Mouse (Mus musculus): ENCODE data around the gene Gsg1l. TPM values are rescaled to one million over a fixed set of nuclear protein-coding genes. Genes with fewer than 3 reads are reported as not detected.

The Gsg1l gene
- polyA plus RNA-seq, 1 experiment: not detected

- Histone ChIP-seq H3K36me3 (ENCODE audit: control insufficient read depth, insufficient read depth, low read length, poor library complexity, severe bottlenecking) (no peaks in the 10 kb centered on the region), H3K4me3 (ENCODE audit: low read depth, low read length) (no peak overlapping the region), H3K27me3 (ENCODE audit: control insufficient read depth, insufficient read depth, low read length, poor library complexity, severe bottlenecking) (no peaks in the 10 kb centered on the region), H3K4me1 (ENCODE audit: control insufficient read depth, insufficient read depth, low read length) (no peaks in the 10 kb centered on the region), H3K9me3 (replicated peaks; ENCODE audit: control insufficient read depth, insufficient read depth, low read length, poor library complexity, severe bottlenecking) (no peaks in the 10 kb centered on the region), H3K27ac (ENCODE audit: insufficient read depth, low read length) (no peak overlapping the region), H3K9ac (ENCODE audit: low read depth, poor library complexity, severe bottlenecking) (no peak overlapping the region)
- no peak for TF ChIP-seq CTCF (IDR thresholded peaks at IDR 0.05; ENCODE audit: low read depth, low read length)
- TF ChIP-seq EP300 (IDR thresholded peaks at IDR 0.05; ENCODE audit: insufficient read depth, low read depth, low read length): no peak
- no peak for TF ChIP-seq POLR2A (IDR thresholded peaks at IDR 0.05; ENCODE audit: insufficient read depth, low read length)
Measured at GRCm38 (mm10) chr7:125972174-125972672, 110.0 kb downstream of the Gsg1l start.

GRCm38 (mm10) chr7:125969076-125969475, 113.1 kb downstream of the Gsg1l start:
- Histone ChIP-seq H3K9ac (ENCODE audit: low read depth, poor library complexity, severe bottlenecking) (no peak overlapping the region), H3K9me3 (replicated peaks; ENCODE audit: control insufficient read depth, insufficient read depth, low read length, poor library complexity, severe bottlenecking) (no peaks in the 10 kb centered on the region), H3K4me1 (ENCODE audit: control insufficient read depth, insufficient read depth, low read length) (no peaks in the 10 kb centered on the region), H3K4me3 (ENCODE audit: low read depth, low read length) (no peak overlapping the region), H3K27ac (ENCODE audit: insufficient read depth, low read length) (no peak overlapping the region), H3K36me3 (ENCODE audit: control insufficient read depth, insufficient read depth, low read length, poor library complexity, severe bottlenecking) (no peaks in the 10 kb centered on the region), H3K27me3 (ENCODE audit: control insufficient read depth, insufficient read depth, low read length, poor library complexity, severe bottlenecking) (no peaks in the 10 kb centered on the region)
- TF ChIP-seq POLR2A (IDR thresholded peaks at IDR 0.05; ENCODE audit: insufficient read depth, low read length): no peak
- no peak for TF ChIP-seq CTCF (IDR thresholded peaks at IDR 0.05; ENCODE audit: low read depth, low read length)
- no peak for TF ChIP-seq EP300 (IDR thresholded peaks at IDR 0.05; ENCODE audit: insufficient read depth, low read depth, low read length)

DNA sequence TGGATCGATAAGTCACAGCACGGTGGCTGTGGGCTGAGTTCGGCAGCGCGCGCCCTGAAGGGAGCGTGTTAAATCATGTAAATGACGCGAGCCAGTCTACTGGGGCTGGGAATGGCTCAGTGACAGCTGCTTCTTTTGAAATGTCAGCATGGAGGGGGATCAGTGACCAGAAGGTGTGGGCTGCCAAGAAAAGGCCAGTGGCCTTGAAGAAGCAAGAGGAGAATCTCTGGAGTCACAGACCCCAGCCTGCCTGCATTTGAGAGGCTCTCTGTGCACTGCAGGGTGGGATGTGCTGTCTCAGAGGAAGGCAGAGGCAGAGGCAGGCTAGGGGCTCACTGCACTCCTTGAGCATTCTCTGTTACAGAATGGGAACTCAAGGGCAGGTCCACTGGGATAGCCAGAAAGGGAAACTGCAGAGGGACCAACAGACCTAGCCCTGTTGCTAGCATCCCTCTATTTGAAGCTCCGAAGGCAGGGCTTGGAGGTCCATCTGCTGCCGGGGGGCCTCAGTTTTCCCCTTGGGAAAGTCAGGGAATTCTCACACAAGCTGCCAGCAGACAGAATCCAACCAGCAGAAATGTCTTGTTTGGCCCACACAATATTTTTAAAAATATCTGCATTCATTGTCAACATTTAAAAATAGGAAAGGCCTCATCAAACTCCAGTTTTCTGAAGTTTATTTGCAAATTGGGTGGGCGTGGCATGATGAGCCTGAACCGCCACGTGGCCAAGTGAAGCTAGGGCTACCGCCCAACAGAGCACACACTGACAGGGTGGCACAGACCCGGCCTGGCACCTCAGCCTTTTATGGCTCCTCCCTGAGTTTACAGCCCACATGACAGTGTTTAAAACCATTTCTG, 115.6 kb downstream of the Gsg1l start:
- Histone ChIP-seq H3K4me1 (ENCODE audit: control insufficient read depth, insufficient read depth, low read length) (no peaks in the 10 kb centered on the region), H3K9me3 (replicated peaks; ENCODE audit: control insufficient read depth, insufficient read depth, low read length, poor library complexity, severe bottlenecking) (no peaks in the 10 kb centered on the region), H3K4me3 (ENCODE audit: low read depth, low read length) (no peak overlapping the region), H3K27me3 (ENCODE audit: control insufficient read depth, insufficient read depth, low read length, poor library complexity, severe bottlenecking) (no peaks in the 10 kb centered on the region), H3K27ac (ENCODE audit: insufficient read depth, low read length) (no peak overlapping the region), H3K9ac (ENCODE audit: low read depth, poor library complexity, severe bottlenecking) (no peak overlapping the region), H3K36me3 (ENCODE audit: control insufficient read depth, insufficient read depth, low read length, poor library complexity, severe bottlenecking) (no peaks in the 10 kb centered on the region)
- no peak for TF ChIP-seq POLR2A (IDR thresholded peaks at IDR 0.05; ENCODE audit: insufficient read depth, low read length)
- TF ChIP-seq CTCF (IDR thresholded peaks at IDR 0.05; ENCODE audit: low read depth, low read length): no peak
- TF ChIP-seq EP300 (IDR thresholded peaks at IDR 0.05; ENCODE audit: insufficient read depth, low read depth, low read length): no peak

GRCm38 (mm10) chr7:125964087-125964607, 118.1 kb downstream of the Gsg1l start:
- Histone ChIP-seq H3K9me3 (replicated peaks; ENCODE audit: control insufficient read depth, insufficient read depth, low read length, poor library complexity, severe bottlenecking) (no peaks in the 10 kb centered on the region), H3K4me1 (ENCODE audit: control insufficient read depth, insufficient read depth, low read length) (no peaks in the 10 kb centered on the region), H3K27ac (ENCODE audit: insufficient read depth, low read length) (no peak overlapping the region), H3K9ac (ENCODE audit: low read depth, poor library complexity, severe bottlenecking) (no peak overlapping the region), H3K36me3 (ENCODE audit: control insufficient read depth, insufficient read depth, low read length, poor library complexity, severe bottlenecking) (no peaks in the 10 kb centered on the region), H3K27me3 (ENCODE audit: control insufficient read depth, insufficient read depth, low read length, poor library complexity, severe bottlenecking) (no peaks in the 10 kb centered on the region), H3K4me3 (ENCODE audit: low read depth, low read length) (no peak overlapping the region)
- no peak for TF ChIP-seq EP300 (IDR thresholded peaks at IDR 0.05; ENCODE audit: insufficient read depth, low read depth, low read length)
- TF ChIP-seq POLR2A (IDR thresholded peaks at IDR 0.05; ENCODE audit: insufficient read depth, low read length): no peak
- TF ChIP-seq CTCF (IDR thresholded peaks at IDR 0.05; ENCODE audit: low read depth, low read length): no peak

DNA sequence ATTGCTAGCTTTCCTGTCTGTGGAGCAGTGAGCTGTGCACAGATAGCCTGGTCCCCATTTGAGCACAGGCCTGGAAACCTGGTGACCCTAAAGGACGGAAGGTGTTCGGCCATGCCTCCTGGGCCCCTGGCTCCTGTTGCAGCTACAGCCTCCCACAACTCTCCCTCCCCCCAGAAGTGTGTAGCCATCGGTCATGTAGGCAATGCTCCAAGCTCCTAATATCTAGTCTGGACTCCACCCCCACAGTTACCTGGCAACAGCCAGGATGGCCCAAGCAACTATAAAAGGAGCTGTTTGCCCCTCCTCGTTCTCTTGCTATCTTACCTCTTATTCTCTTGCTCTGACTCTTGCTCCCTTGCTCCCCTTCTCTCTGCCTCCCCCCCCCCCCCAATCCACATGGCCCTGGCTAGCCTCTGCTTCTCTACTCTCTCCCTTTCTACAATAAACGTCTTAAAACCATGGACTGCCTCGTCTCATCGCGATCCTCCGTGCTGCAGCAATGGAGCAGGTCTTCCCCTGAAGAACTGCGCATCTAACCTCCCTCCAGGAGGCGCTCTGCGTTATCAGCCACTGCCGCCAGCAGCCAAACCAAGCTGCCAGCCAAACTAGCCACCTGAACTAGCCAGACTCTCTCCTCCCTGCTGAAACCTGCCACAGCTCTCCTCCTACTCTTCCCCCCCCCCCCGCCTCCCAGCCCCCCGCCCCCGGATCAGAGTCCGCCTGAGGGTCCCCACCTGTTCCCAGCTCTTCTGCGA, 122.7 kb downstream of the Gsg1l start:
- H3K4me1 ChIP-seq (ENCODE audit: control insufficient read depth, insufficient read depth, low read length): no peaks in the 10 kb centered on the region
- H3K9me3 ChIP-seq (replicated peaks; ENCODE audit: control insufficient read depth, insufficient read depth, low read length, poor library complexity, severe bottlenecking): no peaks in the 10 kb centered on the region
- no peak overlapping the region for H3K27ac ChIP-seq (ENCODE audit: insufficient read depth, low read length)
- no peak for TF ChIP-seq POLR2A (IDR thresholded peaks at IDR 0.05; ENCODE audit: insufficient read depth, low read length)
- TF ChIP-seq EP300 (IDR thresholded peaks at IDR 0.05; ENCODE audit: insufficient read depth, low read depth, low read length): no peak
- TF ChIP-seq CTCF (IDR thresholded peaks at IDR 0.05; ENCODE audit: low read depth, low read length): peak; percentile 32
- no peak overlapping the region for H3K9ac ChIP-seq (ENCODE audit: low read depth, poor library complexity, severe bottlenecking)
- H3K4me3 ChIP-seq (ENCODE audit: low read depth, low read length): no peak overlapping the region
- no peaks in the 10 kb centered on the region for H3K27me3 ChIP-seq (ENCODE audit: control insufficient read depth, insufficient read depth, low read length, poor library complexity, severe bottlenecking)
- no peaks in the 10 kb centered on the region for H3K36me3 ChIP-seq (ENCODE audit: control insufficient read depth, insufficient read depth, low read length, poor library complexity, severe bottlenecking)

All from ES-Bruce4 (cell line).